Comparison of ENCODE assay signal across 7 mouse cellular contexts in the genomic region with DNA sequence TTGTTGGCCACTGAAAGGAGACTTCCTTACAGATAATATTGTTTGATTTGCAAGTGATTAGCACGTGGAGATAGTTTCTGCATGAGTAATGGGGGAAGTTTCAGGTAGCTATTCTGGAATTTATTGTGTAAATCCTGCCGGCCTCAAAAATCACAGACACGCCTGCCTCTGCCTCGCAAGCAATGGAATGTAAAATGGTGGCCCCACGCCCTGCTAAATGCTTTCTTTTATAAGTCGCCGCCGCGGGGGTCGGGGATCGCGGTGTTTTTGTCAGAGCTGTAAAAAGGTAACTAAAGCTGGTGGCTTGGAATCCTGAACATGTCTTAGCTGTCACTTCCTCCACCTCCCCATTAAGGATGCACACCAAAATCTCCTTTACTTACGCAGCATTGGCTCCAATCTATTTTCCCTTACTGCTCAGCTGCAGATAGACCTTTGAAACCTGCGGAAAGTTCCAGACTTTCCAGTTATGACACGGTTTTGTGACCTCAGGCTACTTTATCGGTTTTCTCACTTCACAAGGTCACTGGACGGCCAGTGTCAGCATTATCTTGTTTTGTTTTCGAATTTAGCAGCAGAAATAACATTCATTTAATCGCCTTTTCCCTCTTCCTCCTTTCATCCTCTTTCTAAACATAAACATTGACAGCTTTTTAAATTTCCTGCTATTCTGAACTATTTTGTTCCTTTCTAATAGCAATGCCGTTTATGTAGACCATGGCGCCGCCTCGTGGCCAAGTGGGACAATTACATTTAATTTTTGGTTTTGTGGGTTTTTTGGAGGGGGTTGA. TPM values are rescaled to one million over a fixed set of nuclear protein-coding genes. Genes with fewer than 3 reads are reported as not detected.
A peak's percentile ranks its signal among the peaks of the same experiment; 100 is the strongest.
DNase-seq lines count a peak whose midpoint lies in the region; ATAC-seq and TF ChIP-seq lines count a peak whose summit lies in the region.

No protein-coding gene starts in this region.

- peaks cover 6% of the 10 kb centered on the region for H3K4me1 ChIP-seq in kidney, embryonic 15.5 days
- no peaks in the 10 kb centered on the region for H3K4me1 ChIP-seq in liver, postnatal 0 days (ENCODE audit: insufficient read depth)

- no peak overlapping the region for H3K27ac ChIP-seq in kidney, embryonic 15.5 days
- no peak overlapping the region for H3K27ac ChIP-seq in liver, postnatal 0 days (ENCODE audit: low read depth)

- peak; percentile 82 for TF ChIP-seq CTCF in liver, postnatal 0 days (IDR thresholded peaks at IDR 0.05; ENCODE audit: low read depth)

- no peak for ATAC-seq in kidney, embryonic 15.5 days (replicated peaks; ENCODE audit: low FRiP score)
- peak; percentile 41 for ATAC-seq in liver, postnatal 0 days

- WGBS in kidney, embryonic 15.5 days: 23% methylated on average over 23 of the region's 23 CpGs
- WGBS in liver, postnatal 0 days (ENCODE audit: insufficient replicate concordance): 15% methylated on average over 23 of the region's 23 CpGs

- no peak for TF ChIP-seq EP300 in liver, postnatal 0 days (IDR thresholded peaks at IDR 0.05; ENCODE audit: low read depth)

- H3K4me2 ChIP-seq in kidney, embryonic 15.5 days: peak overlapping the region; percentile 50
- peak overlapping the region; percentile 65 for H3K4me2 ChIP-seq in liver, postnatal 0 days (ENCODE audit: low read depth, low read length)

- peak overlapping the region; percentile 8; the same call in 1 of the 2 replicates for H3K4me3 ChIP-seq in kidney, embryonic 15.5 days (replicated peaks)
- peak overlapping the region; percentile 24 for H3K4me3 ChIP-seq in liver, postnatal 0 days (ENCODE audit: low read depth, low read length)

- H3K27me3 ChIP-seq in kidney, embryonic 15.5 days: no peaks in the 10 kb centered on the region
- no peaks in the 10 kb centered on the region for H3K27me3 ChIP-seq in liver, postnatal 0 days (ENCODE audit: insufficient read depth, low read length)

- no peaks in the 10 kb centered on the region for H3K36me3 ChIP-seq in kidney, embryonic 15.5 days
- H3K36me3 ChIP-seq in liver, postnatal 0 days (replicated peaks; ENCODE audit: insufficient read depth, low read length): no peaks in the 10 kb centered on the region

- H3K9me3 ChIP-seq in kidney, embryonic 15.5 days (replicated peaks): no peaks in the 10 kb centered on the region
- no peaks in the 10 kb centered on the region; the same call in 1 of the 2 replicates for H3K9me3 ChIP-seq in liver, postnatal 0 days (ENCODE audit: low read length)

- peak; percentile 61 for DNase-seq in 416B (ENCODE audit: low read depth)
- DNase-seq in CD4-positive, CD25-positive, alpha-beta regulatory T cell, adult 2 months (ENCODE audit: low read depth, low spot score): peak; percentile 77
- peak; percentile 40 for DNase-seq in c-Kit-positive CD71-positive TER-119-positive erythroid progenitor cells, embryonic 14.5 days (ENCODE audit: low spot score)
- peak; percentile 37 to 38 for DNase-seq in gastrocnemius, postnatal 4 days (ENCODE audit: low spot score in 2 of 2)
- DNase-seq in liver, postnatal 0 days: peak; percentile 65
- peak; percentile 66 for DNase-seq in retina, embryonic 14.5 days (ENCODE audit: low spot score)

- H3K9ac ChIP-seq in kidney, embryonic 15.5 days: no peak overlapping the region
- no peak overlapping the region for H3K9ac ChIP-seq in liver, postnatal 0 days (replicated peaks)

RNA-seq across cellular contexts. Expression of gene Prdm2, which starts 25.6 kb away (rescaled TPM):
- 10 to 100 TPM; 27.8 to 30.2 TPM for total RNA-seq in gastrocnemius, postnatal 4 days (2021)
- 11.3 TPM in 2 replicates for polyA plus RNA-seq in kidney, embryonic 15.5 days (2015; fragmentation: Nextera tagmentation; extraction: Ambion mirVana)
- 2.6 and 4.1 TPM in 2 replicates for polyA plus RNA-seq in liver, postnatal 0 days (2015; fragmentation: Nextera tagmentation; extraction: Ambion mirVana)
